Mouse (Mus musculus): ENCODE results near the gene 1700016C15Rik. TPM values are rescaled to one million over a fixed set of nuclear protein-coding genes. Genes with fewer than 3 reads are reported as not detected.
A peak's percentile ranks its signal among the peaks of the same experiment; 100 is the strongest.

The 1700016C15Rik gene
- polyA plus RNA-seq (2014; fragmentation: Nextera tagmentation; extraction: Ambion mirVana): not detected in 2 replicates

- H3K4me1 ChIP-seq (replicated peaks; ENCODE audit: control insufficient read depth, insufficient read depth, low read length): no peaks in the 10 kb centered on the region
- no peak within 1 kb of the TSS for H3K27ac ChIP-seq (ENCODE audit: low read depth, low read length)
- DNase-seq (ENCODE audit: low spot score): no peak
- no peak for ATAC-seq (replicated peaks; ENCODE audit: low FRiP score)
- H3K9ac ChIP-seq (ENCODE audit: low read depth, low read length): no peak within 1 kb of the TSS
- H3K4me2 ChIP-seq: no peak within 1 kb of the TSS
- H3K36me3 ChIP-seq (ENCODE audit: control insufficient read depth, insufficient read depth, low read length): no peaks in the 10 kb centered on the region
- H3K9me3 ChIP-seq (ENCODE audit: control insufficient read depth, low read length): no peaks in the 10 kb centered on the region
- no peaks in the 10 kb centered on the region for H3K27me3 ChIP-seq (replicated peaks; ENCODE audit: control insufficient read depth, insufficient read depth, low read length)
- H3K4me3 ChIP-seq (ENCODE audit: low read depth, low read length): no peak within 1 kb of the TSS
- 78% methylated on average over 11 of the region's 11 CpGs for WGBS
Observed at GRCm38 (mm10) chr1:177729043-177730024, at the start of gene 1700016C15Rik. Gene 1700016C15Rik (plus strand): TSS chr1:177729814.

GRCm38 (mm10) chr1:177681239-177681638, 48.4 kb upstream of the 1700016C15Rik start:
- ATAC-seq (replicated peaks; ENCODE audit: low FRiP score): peak; percentile 59
- 50% methylated on average over 11 of the region's 11 CpGs for WGBS

GRCm38 (mm10) chr1:177683931-177684836, 45.4 kb upstream of the 1700016C15Rik start:
- no peak overlapping the region for H3K27ac ChIP-seq (ENCODE audit: low read depth, low read length)
- ATAC-seq (replicated peaks; ENCODE audit: low FRiP score) (no peak), DNase-seq (ENCODE audit: low spot score) (no peak)
- H3K27me3 ChIP-seq (replicated peaks; ENCODE audit: control insufficient read depth, insufficient read depth, low read length): no peaks in the 10 kb centered on the region
- no peak overlapping the region for H3K9ac ChIP-seq (ENCODE audit: low read depth, low read length)
- no peaks in the 10 kb centered on the region for H3K9me3 ChIP-seq (ENCODE audit: control insufficient read depth, low read length)
- H3K4me2 ChIP-seq: no peak overlapping the region
- no peaks in the 10 kb centered on the region for H3K36me3 ChIP-seq (ENCODE audit: control insufficient read depth, insufficient read depth, low read length)
- H3K4me3 ChIP-seq (ENCODE audit: low read depth, low read length): no peak overlapping the region
- WGBS: 68% methylated on average over 18 of the region's 18 CpGs
- H3K4me1 ChIP-seq (replicated peaks; ENCODE audit: control insufficient read depth, insufficient read depth, low read length): no peaks in the 10 kb centered on the region

More at GRCm38 (mm10) chr1:177681239-177681638, 48.4 kb upstream of the 1700016C15Rik start:
- Histone ChIP-seq H3K4me2 (no peak overlapping the region), H3K9me3 (ENCODE audit: control insufficient read depth, low read length) (no peaks in the 10 kb centered on the region), H3K27ac (ENCODE audit: low read depth, low read length) (no peak overlapping the region), H3K36me3 (ENCODE audit: control insufficient read depth, insufficient read depth, low read length) (no peaks in the 10 kb centered on the region), H3K4me3 (ENCODE audit: low read depth, low read length) (no peak overlapping the region), H3K9ac (ENCODE audit: low read depth, low read length) (no peak overlapping the region), H3K27me3 (replicated peaks; ENCODE audit: control insufficient read depth, insufficient read depth, low read length) (no peaks in the 10 kb centered on the region), H3K4me1 (replicated peaks; ENCODE audit: control insufficient read depth, insufficient read depth, low read length) (no peaks in the 10 kb centered on the region)
- no peak for DNase-seq (ENCODE audit: low spot score)

- DNase-seq (ENCODE audit: low spot score) (no peak), ATAC-seq (replicated peaks; ENCODE audit: low FRiP score) (no peak)
- no peaks in the 10 kb centered on the region for H3K27me3 ChIP-seq (replicated peaks; ENCODE audit: control insufficient read depth, insufficient read depth, low read length)
- H3K9me3 ChIP-seq (ENCODE audit: control insufficient read depth, low read length): no peaks in the 10 kb centered on the region
- no peak overlapping the region for H3K9ac ChIP-seq (ENCODE audit: low read depth, low read length)
- 12% methylated on average over 3 of the region's 3 CpGs for WGBS
- no peak overlapping the region for H3K4me2 ChIP-seq
- no peak overlapping the region for H3K27ac ChIP-seq (ENCODE audit: low read depth, low read length)
- H3K4me1 ChIP-seq (replicated peaks; ENCODE audit: control insufficient read depth, insufficient read depth, low read length): no peaks in the 10 kb centered on the region
- H3K36me3 ChIP-seq (ENCODE audit: control insufficient read depth, insufficient read depth, low read length): no peaks in the 10 kb centered on the region
- no peak overlapping the region for H3K4me3 ChIP-seq (ENCODE audit: low read depth, low read length)
Observed at GRCm38 (mm10) chr1:177684901-177685300, 44.7 kb upstream of the 1700016C15Rik start.

- no peaks in the 10 kb centered on the region for H3K9me3 ChIP-seq (ENCODE audit: control insufficient read depth, low read length)
- no peak overlapping the region for H3K4me3 ChIP-seq (ENCODE audit: low read depth, low read length)
- H3K9ac ChIP-seq (ENCODE audit: low read depth, low read length): no peak overlapping the region
- WGBS: 56% methylated on average over 3 of the region's 3 CpGs
- no peak for ATAC-seq (replicated peaks; ENCODE audit: low FRiP score)
- no peaks in the 10 kb centered on the region for H3K36me3 ChIP-seq (ENCODE audit: control insufficient read depth, insufficient read depth, low read length)
- H3K27ac ChIP-seq (ENCODE audit: low read depth, low read length): no peak overlapping the region
- no peaks in the 10 kb centered on the region for H3K27me3 ChIP-seq (replicated peaks; ENCODE audit: control insufficient read depth, insufficient read depth, low read length)
- DNase-seq (ENCODE audit: low spot score): no peak
- H3K4me1 ChIP-seq (replicated peaks; ENCODE audit: control insufficient read depth, insufficient read depth, low read length): no peaks in the 10 kb centered on the region
- H3K4me2 ChIP-seq: no peak overlapping the region
Observed at GRCm38 (mm10) chr1:177686137-177686536, 43.5 kb upstream of the 1700016C15Rik start.

GRCm38 (mm10) chr1:177686982-177687381, 42.6 kb upstream of the 1700016C15Rik start:
- H3K9me3 ChIP-seq (ENCODE audit: control insufficient read depth, low read length): no peaks in the 10 kb centered on the region
- DNase-seq (ENCODE audit: low spot score): no peak
- H3K27ac ChIP-seq (ENCODE audit: low read depth, low read length): no peak overlapping the region
- no peak overlapping the region for H3K4me3 ChIP-seq (ENCODE audit: low read depth, low read length)
- no peak overlapping the region for H3K9ac ChIP-seq (ENCODE audit: low read depth, low read length)
- 78% methylated on average over 5 of the region's 5 CpGs for WGBS
- no peaks in the 10 kb centered on the region for H3K4me1 ChIP-seq (replicated peaks; ENCODE audit: control insufficient read depth, insufficient read depth, low read length)
- H3K36me3 ChIP-seq (ENCODE audit: control insufficient read depth, insufficient read depth, low read length): no peaks in the 10 kb centered on the region
- no peaks in the 10 kb centered on the region for H3K27me3 ChIP-seq (replicated peaks; ENCODE audit: control insufficient read depth, insufficient read depth, low read length)
- H3K4me2 ChIP-seq: no peak overlapping the region
- no peak for ATAC-seq (replicated peaks; ENCODE audit: low FRiP score)

GRCm38 (mm10) chr1:177692491-177692890, 37.1 kb upstream of the 1700016C15Rik start:
- H3K27ac ChIP-seq (ENCODE audit: low read depth, low read length): no peak overlapping the region
- DNase-seq (ENCODE audit: low spot score): no peak
- H3K4me3 ChIP-seq (ENCODE audit: low read depth, low read length): no peak overlapping the region
- H3K4me1 ChIP-seq (replicated peaks; ENCODE audit: control insufficient read depth, insufficient read depth, low read length): no peaks in the 10 kb centered on the region
- ATAC-seq (replicated peaks; ENCODE audit: low FRiP score): no peak
- no peak overlapping the region for H3K9ac ChIP-seq (ENCODE audit: low read depth, low read length)
- H3K36me3 ChIP-seq (ENCODE audit: control insufficient read depth, insufficient read depth, low read length): no peaks in the 10 kb centered on the region
- no peak overlapping the region for H3K4me2 ChIP-seq
- no peaks in the 10 kb centered on the region for H3K9me3 ChIP-seq (ENCODE audit: control insufficient read depth, low read length)
- no peaks in the 10 kb centered on the region for H3K27me3 ChIP-seq (replicated peaks; ENCODE audit: control insufficient read depth, insufficient read depth, low read length)
- 68% methylated on average over 11 of the region's 11 CpGs for WGBS

- ATAC-seq (replicated peaks; ENCODE audit: low FRiP score): no peak
- Histone ChIP-seq H3K4me2 (no peak overlapping the region), H3K4me1 (replicated peaks; ENCODE audit: control insufficient read depth, insufficient read depth, low read length) (no peaks in the 10 kb centered on the region), H3K27ac (ENCODE audit: low read depth, low read length) (no peak overlapping the region), H3K9ac (ENCODE audit: low read depth, low read length) (no peak overlapping the region), H3K4me3 (ENCODE audit: low read depth, low read length) (no peak overlapping the region), H3K9me3 (ENCODE audit: control insufficient read depth, low read length) (no peaks in the 10 kb centered on the region), H3K36me3 (ENCODE audit: control insufficient read depth, insufficient read depth, low read length) (no peaks in the 10 kb centered on the region), H3K27me3 (replicated peaks; ENCODE audit: control insufficient read depth, insufficient read depth, low read length) (no peaks in the 10 kb centered on the region)
- WGBS: 72% methylated on average over 9 of the region's 9 CpGs
- no peak for DNase-seq (ENCODE audit: low spot score)
Observed at GRCm38 (mm10) chr1:177693486-177694252, 35.9 kb upstream of the 1700016C15Rik start.

All from liver, embryonic 11.5 days (tissue).